Mouse (Mus musculus): Measurements from ENCODE around the gene Rhbdl1. TPM values are rescaled to one million over a fixed set of nuclear protein-coding genes. Genes with fewer than 3 reads are reported as not detected.

The Rhbdl1 gene
- polyA plus RNA-seq, 1 experiment from 2014 or later, result 51.3 TPM

DNA sequence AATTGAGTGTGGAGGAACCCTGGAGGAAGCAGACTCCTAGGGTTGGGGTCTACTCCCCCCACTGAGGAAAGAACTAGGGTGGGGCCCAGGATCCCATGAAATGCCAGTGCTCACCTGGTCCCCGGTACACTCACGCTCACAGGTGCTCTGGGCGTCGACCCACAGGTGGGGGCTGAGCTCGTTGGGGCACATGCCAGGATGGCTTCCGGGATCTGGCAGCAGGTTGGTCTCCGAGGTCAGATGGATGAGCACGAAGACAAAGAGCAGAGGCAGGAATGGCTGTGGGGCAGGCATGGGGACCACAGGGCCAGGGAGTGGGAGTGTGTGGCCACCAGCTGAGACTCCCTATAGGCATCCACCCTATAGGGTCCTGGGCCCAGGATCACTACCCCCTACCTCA is 42.7 kb upstream of the Rhbdl1 start:
- 60% methylated on average over 8 of the region's 8 CpGs for WGBS

GRCm38 (mm10) chr17:25879261-25879660 is 42.2 kb upstream of the Rhbdl1 start:
- Histone ChIP-seq H3K27me3 (ENCODE audit: control insufficient read depth, insufficient read depth, low read length) (no peaks in the 10 kb centered on the region), H3K36me3 (replicated peaks; ENCODE audit: control insufficient read depth, insufficient read depth) (peaks cover 40% of the 10 kb centered on the region), H3K4me2 (replicated peaks) (no peak overlapping the region), H3K4me1 (replicated peaks; ENCODE audit: control insufficient read depth, insufficient read depth, low read length) (peaks cover 24% of the 10 kb centered on the region), H3K9me3 (ENCODE audit: control insufficient read depth, low read length) (no peaks in the 10 kb centered on the region), H3K4me3 (replicated peaks; ENCODE audit: low read length) (no peak overlapping the region), H3K9ac (no peak overlapping the region), H3K27ac (no peak overlapping the region)
- no peak for DNase-seq (ENCODE audit: low spot score)
- no peak for ATAC-seq (ENCODE audit: low FRiP score)
- WGBS, result 47% methylated on average over 4 of the region's 4 CpGs

More for the DNA sequence above, 42.7 kb upstream of the Rhbdl1 start:
- Histone ChIP-seq H3K27ac (no peak overlapping the region), H3K4me1 (replicated peaks; ENCODE audit: control insufficient read depth, insufficient read depth, low read length) (peaks cover 24% of the 10 kb centered on the region), H3K4me3 (replicated peaks; ENCODE audit: low read length) (no peak overlapping the region), H3K4me2 (replicated peaks) (no peak overlapping the region), H3K27me3 (ENCODE audit: control insufficient read depth, insufficient read depth, low read length) (no peaks in the 10 kb centered on the region), H3K9me3 (ENCODE audit: control insufficient read depth, low read length) (no peaks in the 10 kb centered on the region), H3K9ac (no peak overlapping the region), H3K36me3 (replicated peaks; ENCODE audit: control insufficient read depth, insufficient read depth) (peaks cover 45% of the 10 kb centered on the region)
- no peak for DNase-seq (ENCODE audit: low spot score)
- no peak for ATAC-seq (ENCODE audit: low FRiP score)

- Histone ChIP-seq H3K9ac (no peak overlapping the region), H3K9me3 (ENCODE audit: control insufficient read depth, low read length) (no peaks in the 10 kb centered on the region), H3K27me3 (ENCODE audit: control insufficient read depth, insufficient read depth, low read length) (no peaks in the 10 kb centered on the region), H3K4me3 (replicated peaks; ENCODE audit: low read length) (no peak overlapping the region), H3K4me1 (replicated peaks; ENCODE audit: control insufficient read depth, insufficient read depth, low read length) (peaks cover 29% of the 10 kb centered on the region), H3K27ac (no peak overlapping the region), H3K36me3 (replicated peaks; ENCODE audit: control insufficient read depth, insufficient read depth) (peaks cover 35% of the 10 kb centered on the region), H3K4me2 (replicated peaks) (no peak overlapping the region)
- DNase-seq (ENCODE audit: low spot score) (no peak), ATAC-seq (ENCODE audit: low FRiP score) (no peak)
- 89% methylated on average over 19 of the region's 19 CpGs for WGBS
Observed at GRCm38 (mm10) chr17:25878611-25879180, 41.6 kb upstream of the Rhbdl1 start.

- H3K27ac ChIP-seq, result no peak overlapping the region
- H3K9me3 ChIP-seq (ENCODE audit: control insufficient read depth, low read length), result no peaks in the 10 kb centered on the region
- H3K4me1 ChIP-seq (replicated peaks; ENCODE audit: control insufficient read depth, insufficient read depth, low read length), result peaks cover 29% of the 10 kb centered on the region
- WGBS, result 90% methylated on average over 32 of the region's 32 CpGs
- H3K4me3 ChIP-seq (replicated peaks; ENCODE audit: low read length), result no peak overlapping the region
- DNase-seq (ENCODE audit: low spot score) (no peak), ATAC-seq (ENCODE audit: low FRiP score) (no peak)
- no peaks in the 10 kb centered on the region for H3K27me3 ChIP-seq (ENCODE audit: control insufficient read depth, insufficient read depth, low read length)
- H3K36me3 ChIP-seq (replicated peaks; ENCODE audit: control insufficient read depth, insufficient read depth), result peaks cover 28% of the 10 kb centered on the region
- H3K4me2 ChIP-seq (replicated peaks), result no peak overlapping the region
- no peak overlapping the region for H3K9ac ChIP-seq
Observed at GRCm38 (mm10) chr17:25877741-25878610, 40.9 kb upstream of the Rhbdl1 start.

DNA sequence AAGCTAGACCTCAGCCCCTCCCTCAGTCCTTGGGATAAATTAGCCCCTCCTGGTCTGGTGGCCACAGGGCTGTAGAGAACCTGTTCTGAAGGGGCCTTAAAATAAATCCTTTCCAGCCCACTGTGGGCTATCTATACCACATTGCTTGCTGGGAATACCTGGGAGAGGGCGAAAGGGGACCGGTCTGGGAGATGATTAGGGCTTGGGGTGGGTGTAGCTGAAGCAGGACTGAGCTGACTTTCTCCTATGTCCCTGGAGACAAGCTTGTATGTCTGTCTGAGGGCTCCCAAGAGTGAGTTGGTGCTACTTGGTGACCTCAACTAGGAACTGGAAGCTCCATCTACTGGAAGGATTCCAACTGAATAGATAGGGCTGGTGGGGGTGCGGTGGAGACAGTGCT is 39.9 kb upstream of the Rhbdl1 start:
- Histone ChIP-seq H3K36me3 (replicated peaks; ENCODE audit: control insufficient read depth, insufficient read depth) (peaks cover 21% of the 10 kb centered on the region), H3K4me3 (replicated peaks; ENCODE audit: low read length) (no peak overlapping the region), H3K27ac (no peak overlapping the region), H3K9me3 (ENCODE audit: control insufficient read depth, low read length) (no peaks in the 10 kb centered on the region), H3K27me3 (ENCODE audit: control insufficient read depth, insufficient read depth, low read length) (no peaks in the 10 kb centered on the region), H3K4me2 (replicated peaks) (0 out of 2 replicates have a peak overlapping the region, but pooled peaks have one; percentile 78), H3K9ac (no peak overlapping the region), H3K4me1 (replicated peaks; ENCODE audit: control insufficient read depth, insufficient read depth, low read length) (peaks cover 29% of the 10 kb centered on the region)
- DNase-seq (ENCODE audit: low spot score) (no peak), ATAC-seq (ENCODE audit: low FRiP score) (no peak)
- 91% methylated on average over 3 of the region's 3 CpGs for WGBS

GRCm38 (mm10) chr17:25876347-25876915 is 39.3 kb upstream of the Rhbdl1 start:
- peak overlapping the region; percentile 92 for H3K9ac ChIP-seq
- WGBS, result 54% methylated on average over 10 of the region's 10 CpGs
- ATAC-seq (ENCODE audit: low FRiP score) (no peak), DNase-seq (ENCODE audit: low spot score) (no peak)
- H3K27me3 ChIP-seq (ENCODE audit: control insufficient read depth, insufficient read depth, low read length), result no peaks in the 10 kb centered on the region
- no peak overlapping the region for H3K27ac ChIP-seq
- peaks cover 18% of the 10 kb centered on the region for H3K36me3 ChIP-seq (replicated peaks; ENCODE audit: control insufficient read depth, insufficient read depth)
- H3K4me1 ChIP-seq (replicated peaks; ENCODE audit: control insufficient read depth, insufficient read depth, low read length), result peaks cover 29% of the 10 kb centered on the region
- peak overlapping the region; percentile 78 for H3K4me2 ChIP-seq (replicated peaks)
- H3K9me3 ChIP-seq (ENCODE audit: control insufficient read depth, low read length), result no peaks in the 10 kb centered on the region
- peak overlapping the region; percentile 68 for H3K4me3 ChIP-seq (replicated peaks; ENCODE audit: low read length)

GRCm38 (mm10) chr17:25875171-25876136 is 38.4 kb upstream of the Rhbdl1 start:
- DNase-seq (ENCODE audit: low spot score) (peak; percentile 89), ATAC-seq (ENCODE audit: low FRiP score) (peak; percentile 88)
- Histone ChIP-seq H3K27ac (peak overlapping the region; percentile 94), H3K27me3 (ENCODE audit: control insufficient read depth, insufficient read depth, low read length) (no peaks in the 10 kb centered on the region), H3K9me3 (ENCODE audit: control insufficient read depth, low read length) (no peaks in the 10 kb centered on the region), H3K36me3 (replicated peaks; ENCODE audit: control insufficient read depth, insufficient read depth) (peaks cover 17% of the 10 kb centered on the region), H3K4me1 (replicated peaks; ENCODE audit: control insufficient read depth, insufficient read depth, low read length) (peaks cover 22% of the 10 kb centered on the region), H3K4me3 (replicated peaks; ENCODE audit: low read length) (peak overlapping the region; percentile 68), H3K9ac (peak overlapping the region; percentile 92), H3K4me2 (replicated peaks) (peak overlapping the region; percentile 78)
- under 1% methylated on average over 59 of the region's 59 CpGs for WGBS

DNA sequence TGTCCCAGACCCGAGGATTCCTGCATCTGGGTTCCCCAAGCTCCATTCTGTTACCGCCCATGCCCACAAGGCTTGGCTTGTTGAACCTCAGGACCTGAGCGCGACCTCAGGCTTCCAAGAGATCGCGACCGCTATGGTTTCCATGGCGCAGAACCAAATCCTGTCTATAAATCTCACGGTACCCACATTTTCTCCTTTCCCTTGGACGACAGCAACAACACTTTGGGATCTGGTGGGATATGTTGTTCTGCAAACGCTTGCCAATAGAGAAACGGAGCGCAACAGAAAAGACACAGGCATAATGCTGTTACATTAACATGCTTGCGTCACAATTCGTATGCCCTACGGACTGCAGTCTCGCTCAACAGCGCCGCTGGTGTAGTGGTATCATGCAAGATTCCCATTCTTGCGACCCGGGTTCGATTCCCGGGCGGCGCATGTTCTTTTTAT is 37.7 kb upstream of the Rhbdl1 start, which contains the start of gene Mettl26:
Gene Mettl26, plus strand, starts transcription at position 354 of the 450 bp plus-strand sequence.
- Histone ChIP-seq H3K4me2 (replicated peaks) (peak within 1 kb of the TSS; percentile 78), H3K9ac (peak within 1 kb of the TSS; percentile 92), H3K4me1 (replicated peaks; ENCODE audit: control insufficient read depth, insufficient read depth, low read length) (peaks cover 18% of the 10 kb centered on the region), H3K27ac (peak within 1 kb of the TSS; percentile 94), H3K27me3 (ENCODE audit: control insufficient read depth, insufficient read depth, low read length) (no peaks in the 10 kb centered on the region), H3K4me3 (replicated peaks; ENCODE audit: low read length) (peak within 1 kb of the TSS; percentile 68), H3K9me3 (ENCODE audit: control insufficient read depth, low read length) (no peaks in the 10 kb centered on the region), H3K36me3 (replicated peaks; ENCODE audit: control insufficient read depth, insufficient read depth) (peaks cover 17% of the 10 kb centered on the region)
- DNase-seq (ENCODE audit: low spot score), result peak; percentile 100
- peak; percentile 77 for ATAC-seq (ENCODE audit: low FRiP score)
- WGBS, result under 1% methylated on average over 25 of the region's 25 CpGs

Data from hindbrain, embryonic 14.5 days (tissue).